Mouse (Mus musculus): Measurements from ENCODE around the gene Rbfox1.

DNA sequence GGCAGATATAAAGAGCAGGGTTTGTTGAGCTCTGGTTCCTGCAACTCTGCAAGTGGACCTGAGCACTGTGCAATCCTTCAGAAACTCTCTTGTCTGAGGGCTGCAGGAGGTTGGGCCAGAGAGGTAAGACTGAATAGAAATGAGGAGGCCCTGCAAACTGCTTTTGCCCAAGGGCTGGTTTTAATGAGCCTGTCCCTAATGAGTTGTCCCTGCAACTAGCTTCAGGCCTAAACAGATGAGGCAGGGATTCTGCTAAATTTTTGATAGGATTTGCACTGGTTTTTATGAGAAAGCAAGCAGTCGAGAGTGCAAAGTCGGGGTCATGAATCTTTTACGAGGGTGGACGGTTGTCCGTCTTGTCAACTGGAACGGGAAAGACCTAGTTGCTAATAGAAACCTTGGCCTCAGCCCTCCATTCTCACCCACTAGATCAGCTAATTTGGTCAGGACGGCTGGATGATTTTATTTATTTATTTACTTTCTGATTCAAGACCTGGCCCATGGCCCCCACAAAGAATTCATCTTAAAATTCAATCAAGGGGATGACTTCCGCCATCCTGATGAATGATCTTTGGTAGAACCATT is 1279.1 kb downstream of the Rbfox1 start:
- TF ChIP-seq CTCF (IDR thresholded peaks at IDR 0.05): no peak
- TF ChIP-seq EP300 (IDR thresholded peaks at IDR 0.05; ENCODE audit: insufficient read depth, low read depth, low read length): no peak
- TF ChIP-seq POLR2A (IDR thresholded peaks at IDR 0.05; ENCODE audit: insufficient read depth, low read depth, low read length): no peak
